Mouse (Mus musculus): ENCODE results near the gene Hhip. TPM values are rescaled to one million over a fixed set of nuclear protein-coding genes. Genes with fewer than 3 reads are reported as not detected.

Gene Hhip
- 2.3 and 2.7 TPM in 2 replicates for polyA plus RNA-seq (2015; fragmentation: Nextera tagmentation; extraction: Ambion mirVana)

GRCm38 (mm10) chr8:80057198-80058174 lies at the start of gene Hhip:
Gene Hhip (minus strand): TSS chr8:80058006.

